21 mouse cellular contexts compared by ENCODE assay signal in genomic region chr13:40701691-40702090, GRCm38 (mm10). TPM values are rescaled to one million over a fixed set of nuclear protein-coding genes. Genes with fewer than 3 reads are reported as not detected.
A peak's percentile ranks its signal among the peaks of the same experiment; 100 is the strongest.
DNase-seq lines count a peak whose midpoint lies in the region; ATAC-seq and TF ChIP-seq lines count a peak whose summit lies in the region.
"Had no signal": no experiment of that assay in that cellular context is flagged by ENCODE, and none has a peak within 500 bp of the region (broad histone marks: within the 10 kb centered on the region; RNA-seq: fewer than 3 reads in every experiment).

No protein-coding gene starts in this region.

- no peak overlapping the region for H3K4me2 ChIP-seq in hindbrain, embryonic 11.5 days (replicated peaks; ENCODE audit: low read depth, low read length)
- H3K4me2 ChIP-seq in hindbrain, postnatal 0 days (ENCODE audit: low read depth, low read length), result no peak overlapping the region
- H3K4me2 ChIP-seq in midbrain, embryonic 14.5 days (ENCODE audit: low read length), result no peak overlapping the region
- H3K4me2 ChIP-seq in midbrain, embryonic 13.5 days (replicated peaks), result no peak overlapping the region
- H3K4me2 ChIP-seq in embryonic facial prominence, embryonic 13.5 days, result peak overlapping the region; percentile 14; the same call in 1 of the 2 replicates
- H3K4me2 ChIP-seq: embryonic facial prominence, embryonic 12.5 days; forebrain, embryonic 12.5 days; heart, embryonic 11.5 days; heart, embryonic 15.5 days; intestine, embryonic 15.5 days had no signal

- no peaks in the 10 kb centered on the region for H3K36me3 ChIP-seq in hindbrain, embryonic 11.5 days (ENCODE audit: control insufficient read depth, insufficient read depth, low read length)
- H3K36me3 ChIP-seq in hindbrain, postnatal 0 days (ENCODE audit: insufficient read depth, low read length), result no peaks in the 10 kb centered on the region
- H3K36me3 ChIP-seq in midbrain, embryonic 14.5 days (ENCODE audit: control insufficient read depth, insufficient read depth, low read length), result no peaks in the 10 kb centered on the region
- H3K36me3 ChIP-seq in midbrain, embryonic 13.5 days, result no peaks in the 10 kb centered on the region
- H3K36me3 ChIP-seq in embryonic facial prominence, embryonic 13.5 days, result no peaks in the 10 kb centered on the region
- H3K36me3 ChIP-seq: embryonic facial prominence, embryonic 12.5 days; forebrain, embryonic 12.5 days; G1E; heart, embryonic 15.5 days; hindbrain, embryonic 12.5 days; intestine, embryonic 15.5 days had no signal

- no peaks in the 10 kb centered on the region for H3K9me3 ChIP-seq in hindbrain, embryonic 11.5 days (ENCODE audit: control insufficient read depth, low read length)
- no peaks in the 10 kb centered on the region for H3K9me3 ChIP-seq in hindbrain, postnatal 0 days (ENCODE audit: low read length)
- H3K9me3 ChIP-seq in midbrain, embryonic 14.5 days (ENCODE audit: control insufficient read depth, low read length), result no peaks in the 10 kb centered on the region
- H3K9me3 ChIP-seq in midbrain, embryonic 13.5 days, result no peaks in the 10 kb centered on the region
- no peaks in the 10 kb centered on the region for H3K9me3 ChIP-seq in embryonic facial prominence, embryonic 13.5 days
- H3K9me3 ChIP-seq: embryonic facial prominence, embryonic 12.5 days; forebrain, embryonic 12.5 days; G1E; heart, embryonic 15.5 days; hindbrain, embryonic 12.5 days; intestine, embryonic 15.5 days had no signal

- no peak for ATAC-seq in hindbrain, embryonic 11.5 days (ENCODE audit: low FRiP score)
- no peak for ATAC-seq in hindbrain, postnatal 0 days
- no peak for ATAC-seq in midbrain, embryonic 14.5 days (ENCODE audit: low FRiP score, low TSS enrichment)
- ATAC-seq in midbrain, embryonic 13.5 days, result no peak
- ATAC-seq in common myeloid progenitor, adult 5-6 weeks (replicated peaks; ENCODE audit: low read depth, poor library complexity, severe bottlenecking), result 0 out of 2 replicates have a peak, but pooled peaks have one; percentile 15
- no peak for ATAC-seq in embryonic facial prominence, embryonic 13.5 days (ENCODE audit: insufficient number of reproducible peaks, insufficient read depth, low FRiP score, low TSS enrichment, low read depth)
- ATAC-seq: forebrain, embryonic 16.5 days; intestine, embryonic 15.5 days had no signal

- H3K27ac ChIP-seq in hindbrain, embryonic 11.5 days (ENCODE audit: low read depth, low read length), result no peak overlapping the region
- no peak overlapping the region for H3K27ac ChIP-seq in hindbrain, postnatal 0 days
- H3K27ac ChIP-seq in midbrain, embryonic 14.5 days (replicated peaks; ENCODE audit: low read depth, low read length), result no peak overlapping the region
- H3K27ac ChIP-seq in midbrain, embryonic 13.5 days, result no peak overlapping the region
- H3K27ac ChIP-seq in embryonic facial prominence, embryonic 13.5 days, result no peak overlapping the region
- H3K27ac ChIP-seq: embryonic facial prominence, embryonic 12.5 days; forebrain, embryonic 12.5 days; heart, embryonic 15.5 days; intestine, embryonic 15.5 days had no signal

- peaks cover 60% of the 10 kb centered on the region for H3K27me3 ChIP-seq in hindbrain, embryonic 11.5 days (ENCODE audit: control insufficient read depth, insufficient read depth, low read length)
- peaks cover 61% of the 10 kb centered on the region for H3K27me3 ChIP-seq in hindbrain, postnatal 0 days (ENCODE audit: insufficient read depth, low read length)
- H3K27me3 ChIP-seq in midbrain, embryonic 14.5 days (ENCODE audit: control insufficient read depth, insufficient read depth, low read length), result peaks cover 74% of the 10 kb centered on the region
- peaks cover 83% of the 10 kb centered on the region for H3K27me3 ChIP-seq in midbrain, embryonic 13.5 days
- peaks cover 74% of the 10 kb centered on the region for H3K27me3 ChIP-seq in embryonic facial prominence, embryonic 13.5 days

- no peak overlapping the region for H3K9ac ChIP-seq in hindbrain, embryonic 11.5 days (ENCODE audit: low read depth, low read length)
- no peak overlapping the region for H3K9ac ChIP-seq in hindbrain, postnatal 0 days (replicated peaks; ENCODE audit: low read length)
- no peak overlapping the region for H3K9ac ChIP-seq in midbrain, embryonic 14.5 days (replicated peaks; ENCODE audit: low read length)
- H3K9ac ChIP-seq in midbrain, embryonic 13.5 days (replicated peaks), result no peak overlapping the region
- no peak overlapping the region for H3K9ac ChIP-seq in embryonic facial prominence, embryonic 13.5 days
- H3K9ac ChIP-seq: embryonic facial prominence, embryonic 12.5 days; forebrain, embryonic 12.5 days; heart, embryonic 15.5 days; hindbrain, embryonic 12.5 days; intestine, embryonic 15.5 days had no signal

- WGBS in hindbrain, embryonic 11.5 days, result 1% methylated on average over 12 of the region's 12 CpGs
- WGBS in hindbrain, postnatal 0 days, result 8% methylated on average over 12 of the region's 12 CpGs
- 3% methylated on average over 12 of the region's 12 CpGs for WGBS in midbrain, embryonic 14.5 days
- 3% methylated on average over 12 of the region's 12 CpGs for WGBS in midbrain, embryonic 13.5 days
- WGBS in embryonic facial prominence, embryonic 13.5 days, result 5% methylated on average over 12 of the region's 12 CpGs

- TF ChIP-seq CTCF in hindbrain, postnatal 0 days (IDR thresholded peaks at IDR 0.05; ENCODE audit: low read depth), result no peak

- no peak overlapping the region for H3K4me3 ChIP-seq in hindbrain, embryonic 11.5 days (ENCODE audit: low read depth, low read length)
- H3K4me3 ChIP-seq in hindbrain, postnatal 0 days (ENCODE audit: low read length), result no peak overlapping the region
- H3K4me3 ChIP-seq in midbrain, embryonic 14.5 days (replicated peaks; ENCODE audit: low read depth, low read length), result no peak overlapping the region
- no peak overlapping the region for H3K4me3 ChIP-seq in midbrain, embryonic 13.5 days (replicated peaks)
- no peak overlapping the region for H3K4me3 ChIP-seq in embryonic facial prominence, embryonic 13.5 days
- H3K4me3 ChIP-seq: embryonic facial prominence, embryonic 12.5 days; forebrain, embryonic 12.5 days; heart, embryonic 15.5 days; hindbrain, embryonic 12.5 days; intestine, embryonic 15.5 days had no signal

- DNase-seq in hindbrain, embryonic 11.5 days (ENCODE audit: low spot score), result peak; percentile 32
- no peak for DNase-seq in hindbrain, postnatal 0 days (ENCODE audit: low spot score)
- peak; percentile 3 for DNase-seq in midbrain, embryonic 14.5 days
- DNase-seq in adrenal gland, postnatal 36 days, result no peak
- DNase-seq: adrenal gland, postnatal 10 days; cerebellum, adult 11-12 months; cerebellum, adult 9-10 months; cerebellum, postnatal 25 days; gastrocnemius, postnatal 10 days; heart, adult 18-20 months had no signal

- peaks cover 4% of the 10 kb centered on the region for H3K4me1 ChIP-seq in hindbrain, embryonic 11.5 days (replicated peaks; ENCODE audit: control insufficient read depth, insufficient read depth, low read length)
- no peaks in the 10 kb centered on the region for H3K4me1 ChIP-seq in hindbrain, postnatal 0 days (ENCODE audit: insufficient read depth, low read length)
- H3K4me1 ChIP-seq in midbrain, embryonic 14.5 days (ENCODE audit: control insufficient read depth, insufficient read depth, low read length), result peaks cover 10% of the 10 kb centered on the region; the same call in 1 of the 2 replicates
- peaks cover 25% of the 10 kb centered on the region for H3K4me1 ChIP-seq in midbrain, embryonic 13.5 days (replicated peaks)
- H3K4me1 ChIP-seq in embryonic facial prominence, embryonic 13.5 days, result peaks cover 41% of the 10 kb centered on the region

RNA-seq across cellular contexts. Expression of gene Tfap2a, which starts 36.5 kb away (rescaled TPM):
- 15.5 and 20.6 TPM in 2 replicates for polyA plus RNA-seq in hindbrain, embryonic 11.5 days (2014; fragmentation: Nextera tagmentation; extraction: Ambion mirVana)
- 2.1 and 4.7 TPM in 2 replicates for total RNA-seq in hindbrain, postnatal 0 days (2014; rRNA removed)
- polyA plus RNA-seq in hindbrain, postnatal 0 days (2015; fragmentation: Nextera tagmentation; extraction: Ambion mirVana), result 6.9 and 7.2 TPM in 2 replicates
- 11.6 and 11.8 TPM in 2 replicates for polyA plus RNA-seq in midbrain, embryonic 14.5 days (2014; fragmentation: Nextera tagmentation; extraction: Ambion mirVana)
- 8.9 and 9.2 TPM in 2 replicates for polyA plus RNA-seq in midbrain, embryonic 13.5 days (2015; fragmentation: Nextera tagmentation; extraction: Ambion mirVana)
- 0.23 TPM in 1 of 2 replicates, not detected in the other for total RNA-seq in common myeloid progenitor, adult 5-6 weeks (2017)
- 17.5 and 20.5 TPM in 2 replicates for polyA plus RNA-seq in embryonic facial prominence, embryonic 13.5 days (2015; fragmentation: Nextera tagmentation; extraction: Ambion mirVana)
- under 1 TPM; 0.20 TPM for total RNA-seq in adrenal gland, postnatal 36 days (2021)

Comparison
In these comparisons a context has a peak if more than half of its experiments do, and no peak if none do; other contexts are left out.
1. DNase-seq: peak in hindbrain, embryonic 11.5 days (single experiment) and midbrain, embryonic 14.5 days (single experiment); none in hindbrain, postnatal 0 days (single experiment) and adrenal gland, postnatal 36 days (0 of 2).